Mouse (Mus musculus): ENCODE results near the gene Ccng2. TPM values are rescaled to one million over a fixed set of nuclear protein-coding genes. Genes with fewer than 3 reads are reported as not detected.

Ccng2 gene
- polyA plus RNA-seq, 1 experiment, result 20.0 TPM

DNA sequence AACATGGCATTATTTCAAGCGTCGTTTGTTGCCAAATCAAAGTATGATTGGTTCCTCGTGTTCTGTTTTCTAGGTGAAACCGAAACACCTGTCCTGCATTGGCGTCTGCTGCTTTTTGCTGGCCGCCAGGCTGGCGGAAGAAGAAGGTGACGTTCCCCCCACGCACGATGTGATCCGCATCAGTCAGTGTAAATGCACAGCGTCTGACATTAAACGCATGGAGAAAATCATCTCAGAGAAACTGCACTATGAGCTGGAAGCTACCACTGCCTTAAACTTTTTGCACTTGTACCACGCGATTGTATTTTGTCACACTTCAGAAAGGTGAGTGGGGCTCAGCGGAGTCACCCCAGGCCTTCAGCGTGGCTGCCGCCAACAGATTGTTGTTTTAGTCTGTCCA, 3.7 kb downstream of the Ccng2 start:
- Histone ChIP-seq H3K36me3 (ENCODE audit: control insufficient read depth, insufficient read depth, low read length) (peaks cover 24% of the 10 kb centered on the region), H3K27me3 (replicated peaks; ENCODE audit: control insufficient read depth, insufficient read depth, low read length) (no peaks in the 10 kb centered on the region), H3K4me3 (ENCODE audit: insufficient read depth, low read depth, low read length) (no peak overlapping the region), H3K27ac (ENCODE audit: insufficient read depth, low read depth, low read length) (no peak overlapping the region), H3K4me1 (ENCODE audit: control insufficient read depth, insufficient read depth, low read length) (0 out of 2 replicates have a peak, but pooled peaks cover 2% of the 10 kb centered on the region)
- TF ChIP-seq POLR2A (IDR thresholded peaks at IDR 0.05; ENCODE audit: low read depth, low read length), result no peak
- no peak for TF ChIP-seq CTCF (conservative IDR thresholded peaks at IDR 0.05; ENCODE audit: insufficient read depth, insufficient read length, low read depth, low read length)
- DNase-seq, result no peak
- 93% methylated on average over 18 of the region's 18 CpGs for WGBS

DNA sequence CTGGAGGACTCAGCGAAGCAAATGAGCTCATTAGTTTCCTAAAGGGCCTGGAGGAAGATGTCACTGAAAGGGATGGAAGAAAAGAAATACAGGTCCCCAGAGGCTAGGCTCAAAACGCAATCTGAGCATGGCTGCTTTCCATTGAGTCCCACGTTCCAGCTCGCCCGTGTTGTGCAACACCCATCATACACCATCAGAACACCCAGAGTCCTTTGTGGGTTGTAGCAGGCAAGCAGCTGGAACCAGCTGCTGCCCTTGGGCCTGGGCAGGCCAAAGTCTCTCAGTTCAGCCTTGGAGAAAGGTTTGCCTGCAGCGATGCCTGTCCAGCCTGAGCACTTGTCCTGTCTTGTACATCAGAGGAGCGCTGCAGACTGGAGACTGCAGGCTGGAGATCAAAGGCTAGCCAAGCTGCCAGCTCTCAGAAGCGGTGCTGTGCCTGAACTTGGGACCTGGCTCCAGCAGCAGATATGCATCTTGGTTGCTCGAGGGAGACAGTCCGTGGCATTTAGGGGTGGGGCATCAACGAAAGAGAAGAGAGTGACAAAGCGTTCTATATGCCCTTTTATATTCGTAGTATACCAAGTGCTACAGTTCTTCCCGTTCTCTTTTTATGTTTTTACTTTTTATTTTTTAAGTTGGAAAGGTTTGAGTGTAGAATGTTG, 15.5 kb downstream of the Ccng2 start:
- TF ChIP-seq POLR2A (IDR thresholded peaks at IDR 0.05; ENCODE audit: low read depth, low read length), result no peak
- TF ChIP-seq CTCF (conservative IDR thresholded peaks at IDR 0.05; ENCODE audit: insufficient read depth, insufficient read length, low read depth, low read length), result no peak
- Histone ChIP-seq H3K36me3 (ENCODE audit: control insufficient read depth, insufficient read depth, low read length) (no peaks in the 10 kb centered on the region), H3K4me3 (ENCODE audit: insufficient read depth, low read depth, low read length) (no peak overlapping the region), H3K27me3 (replicated peaks; ENCODE audit: control insufficient read depth, insufficient read depth, low read length) (no peaks in the 10 kb centered on the region), H3K27ac (ENCODE audit: insufficient read depth, low read depth, low read length) (no peak overlapping the region), H3K4me1 (ENCODE audit: control insufficient read depth, insufficient read depth, low read length) (no peaks in the 10 kb centered on the region)
- DNase-seq, result peak; percentile 79
- 59% methylated on average over 14 of the region's 14 CpGs for WGBS

DNA sequence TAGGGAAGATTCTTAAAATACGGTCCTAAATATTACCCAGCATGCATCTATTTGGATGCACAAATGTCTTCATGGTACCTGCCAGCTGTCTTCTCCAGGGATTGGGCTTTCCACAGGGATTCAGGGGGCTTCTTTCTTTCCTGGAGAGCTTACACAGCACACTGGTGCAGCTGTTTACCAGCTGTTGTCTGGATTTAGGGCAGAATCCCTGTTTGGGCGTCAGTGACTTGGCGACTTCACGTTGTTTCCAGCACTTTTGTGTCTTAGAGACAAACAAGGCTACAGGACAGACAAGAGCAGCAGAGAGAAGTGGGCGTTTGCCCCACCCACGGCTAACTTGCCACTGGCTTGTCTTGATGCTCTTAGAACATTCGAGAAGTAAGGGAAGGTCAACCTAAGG, 16.1 kb downstream of the Ccng2 start:
- DNase-seq, result no peak
- WGBS, result 75% methylated on average over 7 of the region's 7 CpGs
- H3K36me3 ChIP-seq (ENCODE audit: control insufficient read depth, insufficient read depth, low read length), result no peaks in the 10 kb centered on the region
- no peaks in the 10 kb centered on the region for H3K4me1 ChIP-seq (ENCODE audit: control insufficient read depth, insufficient read depth, low read length)
- H3K27me3 ChIP-seq (replicated peaks; ENCODE audit: control insufficient read depth, insufficient read depth, low read length), result no peaks in the 10 kb centered on the region
- no peak overlapping the region for H3K4me3 ChIP-seq (ENCODE audit: insufficient read depth, low read depth, low read length)
- no peak overlapping the region for H3K27ac ChIP-seq (ENCODE audit: insufficient read depth, low read depth, low read length)
- no peak for TF ChIP-seq POLR2A (IDR thresholded peaks at IDR 0.05; ENCODE audit: low read depth, low read length)
- TF ChIP-seq CTCF (conservative IDR thresholded peaks at IDR 0.05; ENCODE audit: insufficient read depth, insufficient read length, low read depth, low read length), result no peak

DNA sequence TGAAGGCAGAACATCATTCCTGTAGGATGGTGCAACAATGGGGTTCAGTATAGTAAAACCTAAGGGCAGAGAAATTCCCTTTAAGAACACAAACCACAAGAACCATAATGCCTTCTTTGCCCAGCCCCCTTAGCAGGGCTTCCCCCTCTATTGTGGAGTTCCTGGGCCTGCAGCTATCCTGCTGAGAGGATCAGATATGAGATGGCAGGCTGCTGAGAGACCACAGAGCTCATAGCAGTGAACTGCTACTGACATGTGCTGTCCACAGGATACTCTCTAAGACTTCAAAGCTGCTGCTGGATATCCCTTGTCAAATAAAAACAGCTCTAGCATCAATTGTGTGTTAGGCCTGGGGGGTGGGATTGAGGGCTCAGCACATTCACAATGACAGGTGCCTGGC, 21.5 kb downstream of the Ccng2 start:
- no peaks in the 10 kb centered on the region for H3K36me3 ChIP-seq (ENCODE audit: control insufficient read depth, insufficient read depth, low read length)
- TF ChIP-seq CTCF (conservative IDR thresholded peaks at IDR 0.05; ENCODE audit: insufficient read depth, insufficient read length, low read depth, low read length), result no peak
- no peak for TF ChIP-seq POLR2A (IDR thresholded peaks at IDR 0.05; ENCODE audit: low read depth, low read length)
- no peak overlapping the region for H3K27ac ChIP-seq (ENCODE audit: insufficient read depth, low read depth, low read length)
- no peak overlapping the region for H3K4me3 ChIP-seq (ENCODE audit: insufficient read depth, low read depth, low read length)
- DNase-seq, result no peak
- H3K27me3 ChIP-seq (replicated peaks; ENCODE audit: control insufficient read depth, insufficient read depth, low read length), result no peaks in the 10 kb centered on the region
- H3K4me1 ChIP-seq (ENCODE audit: control insufficient read depth, insufficient read depth, low read length), result no peaks in the 10 kb centered on the region

DNA sequence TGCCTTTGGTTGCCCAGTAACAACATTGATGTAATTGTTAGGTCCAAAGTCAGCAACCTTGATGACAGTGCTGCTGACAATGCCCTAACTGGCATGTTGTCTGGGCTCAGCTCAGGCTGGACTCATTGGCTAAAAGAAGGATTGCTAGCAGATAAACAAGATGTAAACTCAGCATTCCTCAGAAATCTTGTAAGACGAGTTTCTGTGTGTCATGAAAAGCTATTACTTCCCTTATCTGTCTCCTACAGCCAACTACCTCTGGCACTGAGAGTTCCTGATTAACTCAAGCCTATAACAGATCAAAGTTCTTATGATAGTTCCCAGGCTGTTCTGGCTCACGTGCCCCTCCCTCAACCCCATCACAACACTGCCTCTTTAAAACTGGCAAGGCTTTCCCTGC, 23.2 kb downstream of the Ccng2 start:
- TF ChIP-seq CTCF (conservative IDR thresholded peaks at IDR 0.05; ENCODE audit: insufficient read depth, insufficient read length, low read depth, low read length) (no peak), POLR2A (IDR thresholded peaks at IDR 0.05; ENCODE audit: low read depth, low read length) (no peak)
- 31% methylated on average over 2 of the region's 2 CpGs for WGBS
- H3K36me3 ChIP-seq (ENCODE audit: control insufficient read depth, insufficient read depth, low read length), result no peaks in the 10 kb centered on the region
- no peaks in the 10 kb centered on the region for H3K4me1 ChIP-seq (ENCODE audit: control insufficient read depth, insufficient read depth, low read length)
- H3K27ac ChIP-seq (ENCODE audit: insufficient read depth, low read depth, low read length), result no peak overlapping the region
- no peak overlapping the region for H3K4me3 ChIP-seq (ENCODE audit: insufficient read depth, low read depth, low read length)
- DNase-seq, result no peak
- H3K27me3 ChIP-seq (replicated peaks; ENCODE audit: control insufficient read depth, insufficient read depth, low read length), result no peaks in the 10 kb centered on the region

DNA sequence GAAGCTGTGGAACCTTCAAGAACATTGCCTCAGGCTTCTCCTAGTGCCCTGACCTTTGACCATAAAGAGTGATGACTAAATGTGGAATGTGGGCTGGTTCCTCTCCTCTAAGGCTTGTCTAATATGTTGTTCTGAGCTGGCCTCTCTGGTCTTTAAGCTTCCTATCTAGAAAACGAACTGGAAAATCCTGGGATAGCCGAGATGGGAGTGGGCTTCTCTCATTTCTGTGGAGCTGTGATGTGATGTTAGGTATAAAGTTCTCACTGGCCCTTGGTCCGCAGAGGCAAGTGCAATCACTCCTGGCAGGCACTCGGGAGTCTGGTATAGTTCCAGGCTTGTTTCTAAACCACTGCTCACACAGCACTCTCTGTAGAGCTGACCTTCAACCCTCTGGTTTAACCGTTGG, 29.3 kb downstream of the Ccng2 start:
- 36% methylated on average over 5 of the region's 5 CpGs for WGBS
- peak; percentile 84 for DNase-seq
- H3K4me3 ChIP-seq (ENCODE audit: insufficient read depth, low read depth, low read length), result no peak overlapping the region
- H3K4me1 ChIP-seq (ENCODE audit: control insufficient read depth, insufficient read depth, low read length), result peaks cover 8% of the 10 kb centered on the region
- peak overlapping the region; percentile 56 for H3K27ac ChIP-seq (ENCODE audit: insufficient read depth, low read depth, low read length)
- H3K27me3 ChIP-seq (replicated peaks; ENCODE audit: control insufficient read depth, insufficient read depth, low read length), result no peaks in the 10 kb centered on the region
- no peak for TF ChIP-seq CTCF (conservative IDR thresholded peaks at IDR 0.05; ENCODE audit: insufficient read depth, insufficient read length, low read depth, low read length)
- TF ChIP-seq POLR2A (IDR thresholded peaks at IDR 0.05; ENCODE audit: low read depth, low read length), result no peak
- no peaks in the 10 kb centered on the region for H3K36me3 ChIP-seq (ENCODE audit: control insufficient read depth, insufficient read depth, low read length)

DNA sequence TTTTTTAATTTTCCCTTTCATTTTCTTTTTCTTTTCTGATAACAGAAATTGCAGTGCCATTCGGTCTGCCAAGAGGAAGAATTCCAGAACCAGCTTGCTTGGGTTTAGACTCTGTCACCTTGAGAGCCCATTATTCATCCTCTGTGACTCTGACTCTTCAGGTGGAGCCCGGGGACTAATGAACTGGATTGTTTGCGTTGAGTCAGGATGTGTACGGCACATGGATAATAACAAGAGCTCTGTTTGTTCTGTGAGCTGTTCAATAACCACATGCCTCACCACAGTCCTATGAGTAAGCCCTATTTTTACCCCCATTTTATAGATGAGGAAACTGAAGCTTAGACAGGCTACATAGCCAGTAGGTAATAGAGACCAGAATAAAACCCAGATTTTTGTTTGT, 29.7 kb downstream of the Ccng2 start:
- TF ChIP-seq POLR2A (IDR thresholded peaks at IDR 0.05; ENCODE audit: low read depth, low read length) (no peak), CTCF (conservative IDR thresholded peaks at IDR 0.05; ENCODE audit: insufficient read depth, insufficient read length, low read depth, low read length) (no peak)
- Histone ChIP-seq H3K4me3 (ENCODE audit: insufficient read depth, low read depth, low read length) (no peak overlapping the region), H3K27ac (ENCODE audit: insufficient read depth, low read depth, low read length) (peak overlapping the region; percentile 56; the same call in 1 of the 2 replicates), H3K4me1 (ENCODE audit: control insufficient read depth, insufficient read depth, low read length) (peaks cover 8% of the 10 kb centered on the region), H3K27me3 (replicated peaks; ENCODE audit: control insufficient read depth, insufficient read depth, low read length) (no peaks in the 10 kb centered on the region), H3K36me3 (ENCODE audit: control insufficient read depth, insufficient read depth, low read length) (no peaks in the 10 kb centered on the region)
- WGBS, result 38% methylated on average over 4 of the region's 4 CpGs
- no peak for DNase-seq
